Mouse (Mus musculus): Measurements from ENCODE around the gene Ppp1r12a. TPM values are rescaled to one million over a fixed set of nuclear protein-coding genes. Genes with fewer than 3 reads are reported as not detected.

The Ppp1r12a gene
- polyA plus RNA-seq, 1 experiment from 2014 or later, result 84.1 TPM

DNA sequence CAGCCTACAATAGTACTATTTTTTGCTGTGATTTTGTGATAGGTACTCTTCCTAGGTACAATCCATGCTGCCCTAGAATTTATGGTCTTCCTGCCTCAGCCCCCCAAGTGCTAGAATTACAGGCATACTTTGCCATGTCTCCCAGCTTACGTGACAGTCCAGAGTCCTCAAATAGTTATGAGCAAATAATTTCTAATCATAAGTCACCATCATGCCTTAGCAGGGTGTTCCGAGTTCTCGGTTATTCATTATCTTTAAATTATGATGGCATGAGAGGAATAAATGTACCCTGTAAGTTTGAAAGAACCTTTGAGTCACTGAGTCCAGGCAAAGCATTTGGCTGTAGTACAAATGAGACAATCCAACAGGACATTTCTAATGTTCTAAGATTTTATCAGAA is 5.9 kb upstream of the Ppp1r12a start:
- H3K27ac ChIP-seq (ENCODE audit: low read depth, low read length), result no peak overlapping the region
- H3K36me3 ChIP-seq (ENCODE audit: control insufficient read depth, insufficient read depth), result no peaks in the 10 kb centered on the region
- 32% methylated on average over 3 of the region's 3 CpGs for WGBS
- no peaks in the 10 kb centered on the region for H3K27me3 ChIP-seq (replicated peaks; ENCODE audit: control insufficient read depth, insufficient read depth, low read length)
- 0 out of 2 replicates have a peak, but pooled peaks cover 6% of the 10 kb centered on the region for H3K4me1 ChIP-seq (replicated peaks; ENCODE audit: control insufficient read depth, insufficient read depth, low read length)
- H3K9ac ChIP-seq (ENCODE audit: low read depth, low read length), result no peak overlapping the region
- ATAC-seq, result peak; percentile 74
- H3K4me3 ChIP-seq (ENCODE audit: low read depth, low read length), result no peak overlapping the region
- no peak for TF ChIP-seq CTCF (IDR thresholded peaks at IDR 0.05; ENCODE audit: low read depth)
- no peaks in the 10 kb centered on the region for H3K9me3 ChIP-seq (ENCODE audit: control insufficient read depth)
- H3K4me2 ChIP-seq (replicated peaks; ENCODE audit: low read depth), result no peak overlapping the region

DNA sequence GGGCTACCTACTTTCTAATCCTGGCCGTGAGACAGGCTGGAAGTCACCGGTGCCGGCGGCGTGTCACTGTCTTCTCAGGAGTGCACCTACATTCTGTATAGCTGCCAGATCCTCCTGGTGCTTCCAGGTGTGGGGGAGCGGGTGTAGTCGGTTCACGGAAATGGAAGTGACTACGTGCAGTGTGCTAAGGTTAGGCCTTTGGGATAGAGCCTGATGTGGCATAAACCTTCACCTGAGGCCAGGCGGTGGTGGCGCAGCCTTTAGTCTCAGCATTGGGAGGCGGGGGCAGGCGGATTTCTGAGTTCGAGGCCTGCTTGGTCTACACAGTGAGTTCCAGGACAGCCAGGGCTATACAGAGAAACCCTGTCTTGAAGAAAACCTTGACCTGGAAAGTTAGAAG is 3.0 kb upstream of the Ppp1r12a start:
- no peaks in the 10 kb centered on the region for H3K9me3 ChIP-seq (ENCODE audit: control insufficient read depth)
- H3K9ac ChIP-seq (ENCODE audit: low read depth, low read length), result no peak overlapping the region
- ATAC-seq, result no peak
- H3K36me3 ChIP-seq (ENCODE audit: control insufficient read depth, insufficient read depth), result no peaks in the 10 kb centered on the region
- H3K27ac ChIP-seq (ENCODE audit: low read depth, low read length), result no peak overlapping the region
- no peak overlapping the region for H3K4me3 ChIP-seq (ENCODE audit: low read depth, low read length)
- 0 out of 2 replicates have a peak, but pooled peaks cover 6% of the 10 kb centered on the region for H3K4me1 ChIP-seq (replicated peaks; ENCODE audit: control insufficient read depth, insufficient read depth, low read length)
- no peak for TF ChIP-seq CTCF (IDR thresholded peaks at IDR 0.05; ENCODE audit: low read depth)
- 90% methylated on average over 14 of the region's 14 CpGs for WGBS
- no peaks in the 10 kb centered on the region for H3K27me3 ChIP-seq (replicated peaks; ENCODE audit: control insufficient read depth, insufficient read depth, low read length)
- H3K4me2 ChIP-seq (replicated peaks; ENCODE audit: low read depth), result no peak overlapping the region

DNA sequence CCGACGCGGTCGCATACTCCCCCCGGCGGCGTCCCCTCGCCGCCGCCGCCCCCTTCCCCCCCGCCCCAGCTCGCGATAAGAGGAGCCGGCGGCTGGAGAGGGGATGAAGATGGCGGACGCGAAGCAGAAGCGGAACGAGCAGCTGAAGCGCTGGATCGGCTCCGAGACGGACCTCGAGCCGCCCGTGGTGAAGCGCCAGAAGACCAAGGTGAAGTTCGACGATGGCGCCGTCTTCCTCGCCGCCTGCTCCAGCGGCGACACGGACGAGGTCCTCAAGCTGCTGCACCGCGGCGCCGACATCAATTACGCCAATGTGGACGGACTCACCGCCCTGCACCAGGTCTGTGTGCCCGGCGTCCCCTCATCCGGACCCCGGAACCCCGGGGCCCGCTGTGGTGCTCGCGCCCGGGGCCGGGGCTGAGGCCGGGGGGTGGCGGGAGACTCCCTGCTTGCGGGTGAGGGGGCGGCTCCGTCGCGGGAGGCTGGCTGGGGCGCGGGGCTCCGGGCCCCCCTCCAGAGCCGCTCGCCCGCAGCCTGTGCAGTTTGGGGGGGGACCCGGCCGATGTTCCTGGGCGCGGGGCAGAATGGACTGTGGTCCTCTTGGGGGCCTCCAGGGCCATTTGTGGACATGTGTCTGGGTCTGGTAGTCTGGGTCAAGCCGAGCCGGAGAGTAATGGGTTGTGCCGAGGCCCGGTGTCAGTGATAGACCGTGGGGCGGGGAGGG is 466 bp downstream of the Ppp1r12a start:
- no peaks in the 10 kb centered on the region for H3K27me3 ChIP-seq (replicated peaks; ENCODE audit: control insufficient read depth, insufficient read depth, low read length)
- peak overlapping the region; percentile 100 for H3K9ac ChIP-seq (ENCODE audit: low read depth, low read length)
- ATAC-seq, result peak; percentile 16; the same call in 1 of the 2 replicates
- peak overlapping the region; percentile 99 for H3K27ac ChIP-seq (ENCODE audit: low read depth, low read length)
- H3K36me3 ChIP-seq (ENCODE audit: control insufficient read depth, insufficient read depth), result no peaks in the 10 kb centered on the region
- no peak for TF ChIP-seq CTCF (IDR thresholded peaks at IDR 0.05; ENCODE audit: low read depth)
- H3K4me3 ChIP-seq (ENCODE audit: low read depth, low read length), result peak overlapping the region; percentile 99
- no peaks in the 10 kb centered on the region for H3K4me1 ChIP-seq (replicated peaks; ENCODE audit: control insufficient read depth, insufficient read depth, low read length)
- WGBS, result under 1% methylated on average over 76 of the region's 79 CpGs
- no peaks in the 10 kb centered on the region for H3K9me3 ChIP-seq (ENCODE audit: control insufficient read depth)
- peak overlapping the region; percentile 66 for H3K4me2 ChIP-seq (replicated peaks; ENCODE audit: low read depth)

DNA sequence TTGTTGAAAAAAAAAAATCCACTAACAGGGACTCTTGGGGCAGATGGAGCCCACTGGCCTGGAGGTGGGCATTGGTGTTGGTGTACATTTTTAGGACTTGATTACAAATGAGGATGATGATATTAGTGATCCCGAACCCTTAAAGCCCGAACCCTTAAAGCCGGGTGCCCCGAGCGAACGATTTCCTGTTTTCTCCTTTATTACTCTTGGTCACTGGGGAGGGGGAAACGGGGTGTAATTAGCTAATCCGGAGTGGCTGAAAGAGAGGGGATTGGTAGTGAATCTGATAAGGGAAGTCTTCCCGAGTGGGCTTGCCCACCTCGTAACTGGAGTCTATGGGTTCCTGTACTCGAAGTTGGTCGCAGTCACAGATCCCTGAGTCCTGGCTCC is 1.0 kb downstream of the Ppp1r12a start:
- peak overlapping the region; percentile 100 for H3K9ac ChIP-seq (ENCODE audit: low read depth, low read length)
- no peak for ATAC-seq
- no peaks in the 10 kb centered on the region for H3K36me3 ChIP-seq (ENCODE audit: control insufficient read depth, insufficient read depth)
- no peaks in the 10 kb centered on the region for H3K27me3 ChIP-seq (replicated peaks; ENCODE audit: control insufficient read depth, insufficient read depth, low read length)
- H3K27ac ChIP-seq (ENCODE audit: low read depth, low read length), result peak overlapping the region; percentile 99
- no peaks in the 10 kb centered on the region for H3K4me1 ChIP-seq (replicated peaks; ENCODE audit: control insufficient read depth, insufficient read depth, low read length)
- H3K4me3 ChIP-seq (ENCODE audit: low read depth, low read length), result peak overlapping the region; percentile 99
- peak overlapping the region; percentile 66 for H3K4me2 ChIP-seq (replicated peaks; ENCODE audit: low read depth)
- H3K9me3 ChIP-seq (ENCODE audit: control insufficient read depth), result no peaks in the 10 kb centered on the region
- TF ChIP-seq CTCF (IDR thresholded peaks at IDR 0.05; ENCODE audit: low read depth), result no peak
- whole genome bisulfite sequencing, result 0% methylated on average over 12 of the region's 12 CpGs

DNA sequence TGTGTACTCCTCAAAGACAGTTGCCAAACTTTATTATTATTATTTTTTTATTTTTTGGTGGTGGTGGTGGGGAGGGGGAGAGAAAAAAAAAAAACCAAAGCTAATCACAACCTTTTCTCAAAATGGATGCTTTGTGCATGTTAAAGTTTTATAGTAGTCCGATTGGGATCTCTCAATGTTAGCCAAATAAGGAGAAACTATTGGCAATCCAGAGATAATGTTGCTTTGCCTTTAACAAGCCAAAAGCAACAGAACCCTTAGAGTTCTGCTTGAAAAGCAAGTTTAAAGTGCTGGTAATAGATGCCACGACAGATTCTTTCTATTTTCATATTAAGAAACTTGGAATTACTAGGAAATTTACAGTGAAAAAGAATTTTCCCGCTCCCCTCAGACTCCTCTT is 1.5 kb downstream of the Ppp1r12a start:
- H3K36me3 ChIP-seq (ENCODE audit: control insufficient read depth, insufficient read depth), result no peaks in the 10 kb centered on the region
- H3K9me3 ChIP-seq (ENCODE audit: control insufficient read depth), result no peaks in the 10 kb centered on the region
- H3K9ac ChIP-seq (ENCODE audit: low read depth, low read length), result peak overlapping the region; percentile 100
- no peaks in the 10 kb centered on the region for H3K27me3 ChIP-seq (replicated peaks; ENCODE audit: control insufficient read depth, insufficient read depth, low read length)
- no peaks in the 10 kb centered on the region for H3K4me1 ChIP-seq (replicated peaks; ENCODE audit: control insufficient read depth, insufficient read depth, low read length)
- 9% methylated on average over 3 of the region's 3 CpGs for WGBS
- no peak for ATAC-seq
- peak overlapping the region; percentile 99 for H3K27ac ChIP-seq (ENCODE audit: low read depth, low read length)
- no peak for TF ChIP-seq CTCF (IDR thresholded peaks at IDR 0.05; ENCODE audit: low read depth)
- H3K4me2 ChIP-seq (replicated peaks; ENCODE audit: low read depth), result peak overlapping the region; percentile 66
- peak overlapping the region; percentile 99 for H3K4me3 ChIP-seq (ENCODE audit: low read depth, low read length)

GRCm38 (mm10) chr10:108167823-108168222 is 5.8 kb downstream of the Ppp1r12a start:
- H3K4me3 ChIP-seq (ENCODE audit: low read depth, low read length), result no peak overlapping the region
- no peak overlapping the region for H3K9ac ChIP-seq (ENCODE audit: low read depth, low read length)
- H3K27ac ChIP-seq (ENCODE audit: low read depth, low read length), result no peak overlapping the region
- ATAC-seq, result no peak
- WGBS, result 69% methylated on average over 5 of the region's 5 CpGs
- no peaks in the 10 kb centered on the region for H3K27me3 ChIP-seq (replicated peaks; ENCODE audit: control insufficient read depth, insufficient read depth, low read length)
- H3K4me1 ChIP-seq (replicated peaks; ENCODE audit: control insufficient read depth, insufficient read depth, low read length), result peaks cover 5% of the 10 kb centered on the region
- H3K4me2 ChIP-seq (replicated peaks; ENCODE audit: low read depth), result no peak overlapping the region
- no peaks in the 10 kb centered on the region for H3K36me3 ChIP-seq (ENCODE audit: control insufficient read depth, insufficient read depth)
- no peaks in the 10 kb centered on the region for H3K9me3 ChIP-seq (ENCODE audit: control insufficient read depth)
- no peak for TF ChIP-seq CTCF (IDR thresholded peaks at IDR 0.05; ENCODE audit: low read depth)
